Mouse (Mus musculus) Patski (cell line): ENCODE measurements at regions not wholly inside any gene's neighbourhood (a gene's known extent, or its start where the extent isn't known, plus 50 kb on each side); places are given as distances from the start of the nearest gene placed in this dataset.

ENCODE experiments used
- ATAC-seq: fragments of 100-300 bp; one replicate; pipeline ENCODE4 v1.8.0; 2021
- CTCF ChIA-PET: fragments of 350-600 bp; sonication (Branson Sonifier 250); formaldehyde crosslinking; loops from one replicate; lab custom pipeline; 2022; ENCODE audit warnings: inconsistent platforms; lab: Charles Lee
- POLR2A ChIA-PET: fragments of 350-600 bp; sonication (Branson Sonifier 250); formaldehyde crosslinking; loops from one replicate; lab custom pipeline; 2022; ENCODE audit warnings: antibody characterized with exemption, inconsistent platforms; lab: Charles Lee
- DNase-seq: peaks from one replicate; pipeline ENCODE4 v3.0.0-alpha.2; 2011; ENCODE audit warnings: low read depth, low spot score
- H3K27me3 ChIP-seq: fragments of 371-371 bp; one replicate; pipeline ENCODE4 v1.5.1; 2021
- CTCF ChIP-seq: fragments of 100-300 bp; IDR thresholded peaks from one replicate; pipeline ENCODE4 v1.5.1; 2021
- in situ Hi-C: fragments of 300-500 bp; cut with MboI; formaldehyde crosslinking; loops from 3 replicates; pipeline ENCODE4 v1.11.1; 2018; ENCODE audit warnings: low pct_unique_long_range_greater_than_20kb, mixed read lengths

GRCm38 (mm10) chr17:43166091-43166490 lies 104.0 kb upstream of the Adgrf1 start:
- ChIA-PET POLR2A (no interaction called here), CTCF (no interaction called here)
- TF ChIP-seq CTCF: no peak
- no peaks in the 10 kb centered on the region for H3K27me3 ChIP-seq
- DNase-seq: no peak
- in situ Hi-C loops: no loop called here
- ATAC-seq: no peak

- DNase-seq (no peak), ATAC-seq (no peak)
- in situ Hi-C loops: no loop called here
- TF ChIP-seq CTCF: no peak
- ChIA-PET CTCF (no interaction called here), POLR2A (no interaction called here)
- no peaks in the 10 kb centered on the region for H3K27me3 ChIP-seq
These were observed 100.7 kb upstream of the Adgrf1 start for GRCm38 (mm10) chr17:43169435-43169834.

DNA sequence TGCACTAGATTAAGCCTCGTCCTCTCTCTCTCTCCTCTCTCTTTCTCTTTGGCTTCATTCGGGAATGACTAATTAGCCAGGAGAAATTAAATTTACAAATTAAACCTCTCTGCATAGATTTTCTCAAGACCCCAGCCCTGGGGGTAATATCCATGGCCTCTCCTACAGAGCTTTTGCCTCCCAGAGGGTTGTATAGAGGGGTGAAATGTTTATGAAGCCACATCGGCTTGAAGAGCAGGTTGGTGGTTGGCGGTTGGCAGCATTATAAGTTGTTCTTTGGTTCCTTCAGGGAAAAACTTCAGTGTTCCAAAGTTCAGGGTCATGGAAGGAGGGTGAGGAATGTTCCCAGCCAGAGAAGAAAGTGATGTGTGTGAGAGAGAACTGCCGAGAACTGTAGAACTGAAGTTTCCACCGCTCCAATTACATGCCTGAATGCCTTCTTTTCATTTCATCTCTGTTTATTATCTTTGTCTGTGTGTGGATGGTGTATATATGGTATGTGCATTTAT lies 97.4 kb upstream of the Adgrf1 start:
- ChIA-PET CTCF (interaction anchor here (0.9 kb wide), 1 partner anchor 72 kb away, joined by 3 read pairs; no protein-coding TSS in a partner anchor), POLR2A (no interaction called here)
- ATAC-seq (no peak), DNase-seq (no peak)
- in situ Hi-C loops: no loop called here
- no peak for TF ChIP-seq CTCF
- H3K27me3 ChIP-seq: no peaks in the 10 kb centered on the region

DNA sequence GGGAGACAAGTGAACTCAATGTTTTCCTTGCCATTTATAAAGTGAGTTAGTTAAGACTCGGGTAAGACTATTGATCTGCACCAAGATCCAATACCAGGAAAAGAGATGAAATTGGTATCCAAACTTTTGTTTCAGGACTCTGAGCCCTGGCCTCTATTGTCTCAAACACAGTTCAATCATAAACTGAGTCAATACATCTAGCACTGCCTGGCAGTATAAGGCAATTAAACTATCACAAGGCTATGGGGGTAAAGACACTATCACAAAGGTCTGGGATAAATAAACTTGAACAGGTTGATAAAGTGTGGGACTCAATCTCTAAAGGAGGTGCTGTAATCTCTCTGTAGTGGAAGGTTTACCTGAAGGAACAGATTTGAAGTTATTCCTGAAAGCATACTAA lies 95.3 kb upstream of the Adgrf1 start:
- DNase-seq (no peak), ATAC-seq (no peak)
- TF ChIP-seq CTCF: no peak
- ChIA-PET POLR2A (no interaction called here), CTCF (no interaction called here)
- in situ Hi-C loops: no loop called here
- no peaks in the 10 kb centered on the region for H3K27me3 ChIP-seq

GRCm38 (mm10) chr17:43177244-43177643 lies 92.9 kb upstream of the Adgrf1 start:
- CTCF ChIA-PET: interaction anchor here (1.1 kb wide), 1 partner anchor 32 kb away, joined by 3 read pairs; no protein-coding TSS in a partner anchor
- no peak for DNase-seq
- ATAC-seq: no peak

DNA sequence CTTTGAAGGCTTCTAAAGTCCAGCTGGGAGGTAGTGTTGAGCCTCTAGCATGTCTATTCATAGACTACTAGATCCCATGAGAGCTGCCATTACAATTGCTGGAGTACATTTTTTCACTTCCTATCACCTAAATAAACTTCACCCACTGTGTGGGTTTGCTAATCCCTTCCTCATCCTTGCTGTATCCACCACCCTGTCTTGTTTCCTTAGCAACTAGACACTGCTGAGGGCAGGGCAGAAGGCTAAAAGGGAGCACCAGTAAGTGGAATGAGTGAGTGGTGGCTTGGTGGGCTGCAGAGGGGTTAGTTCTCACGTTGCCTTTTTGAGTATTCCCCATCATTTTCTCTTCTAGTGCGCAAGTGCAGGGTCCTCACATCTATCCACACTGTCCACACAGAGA lies 80.1 kb upstream of the Adgrf1 start:
- TF ChIP-seq CTCF: no peak

More at GRCm38 (mm10) chr17:43177244-43177643, 92.9 kb upstream of the Adgrf1 start:
- POLR2A ChIA-PET: no interaction called here
- in situ Hi-C loops: no loop called here
- no peak for TF ChIP-seq CTCF
- H3K27me3 ChIP-seq: no peaks in the 10 kb centered on the region

DNA sequence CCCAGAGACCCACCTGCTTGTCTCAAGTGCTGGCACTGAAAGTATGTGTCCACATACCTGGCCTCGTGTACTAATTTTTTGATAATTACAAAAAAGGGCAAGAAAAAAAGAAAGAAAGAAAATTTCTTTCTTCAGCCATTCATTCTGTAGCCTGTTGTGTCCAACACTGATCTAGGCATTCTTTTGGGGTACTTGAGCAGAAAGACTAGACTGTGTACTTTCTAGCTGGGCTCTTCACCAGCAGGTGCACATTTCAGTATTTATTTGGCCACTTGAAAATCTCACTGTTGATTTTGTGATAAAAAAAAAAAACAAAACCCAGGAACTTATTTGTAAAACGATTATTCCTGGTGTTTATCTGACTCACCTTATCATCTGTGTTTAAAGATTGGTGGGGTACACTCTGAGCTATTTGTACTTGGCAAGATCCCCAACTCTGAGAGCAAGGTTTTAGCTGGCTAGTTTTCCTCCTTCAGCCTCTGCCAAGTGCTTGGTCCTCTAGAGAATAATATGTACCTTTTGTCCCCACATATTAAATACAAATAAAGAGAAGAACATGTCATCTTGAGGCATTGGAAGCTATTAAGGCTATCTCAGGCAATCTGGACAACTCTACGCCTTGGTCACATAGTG lies 79.2 kb upstream of the Adgrf1 start:
- in situ Hi-C loops: no loop called here
- ChIA-PET POLR2A (interaction anchor here (0.5 kb wide), 1 partner anchor 23 kb away, joined by 3 read pairs; no protein-coding TSS in a partner anchor), CTCF (interaction anchor here (0.8 to 1.2 kb wide), 4 partner anchors 10 to 379 kb away, joined by 3 read pairs; no protein-coding TSS in a partner anchor)
- no peak for ATAC-seq
- no peak for DNase-seq
- H3K27me3 ChIP-seq: no peaks in the 10 kb centered on the region
- TF ChIP-seq CTCF: no peak

More for the DNA sequence above, 80.1 kb upstream of the Adgrf1 start:
- ChIA-PET POLR2A (no interaction called here), CTCF (no interaction called here)
- ATAC-seq (no peak), DNase-seq (no peak)
- no peaks in the 10 kb centered on the region for H3K27me3 ChIP-seq
- in situ Hi-C loops: no loop called here

GRCm38 (mm10) chr17:43197232-43197631 lies 72.9 kb upstream of the Adgrf1 start:
- DNase-seq: no peak
- in situ Hi-C loops: no loop called here
- ChIA-PET CTCF (no interaction called here), POLR2A (no interaction called here)
- no peaks in the 10 kb centered on the region for H3K27me3 ChIP-seq
- TF ChIP-seq CTCF: no peak
- ATAC-seq: no peak

GRCm38 (mm10) chr17:43200832-43201231 lies 69.3 kb upstream of the Adgrf1 start:
- H3K27me3 ChIP-seq: no peaks in the 10 kb centered on the region
- ATAC-seq (no peak), DNase-seq (no peak)
- TF ChIP-seq CTCF: no peak
- POLR2A ChIA-PET: interaction anchor here (1.1 to 1.3 kb wide), 2 partner anchors 8 to 162 kb away, joined by 4 to 7 read pairs; no protein-coding TSS in a partner anchor
- CTCF ChIA-PET: interaction anchor here (1.0 kb wide), 1 partner anchor 10 kb away, joined by 3 read pairs; no protein-coding TSS in a partner anchor
- in situ Hi-C loops: no loop called here

DNA sequence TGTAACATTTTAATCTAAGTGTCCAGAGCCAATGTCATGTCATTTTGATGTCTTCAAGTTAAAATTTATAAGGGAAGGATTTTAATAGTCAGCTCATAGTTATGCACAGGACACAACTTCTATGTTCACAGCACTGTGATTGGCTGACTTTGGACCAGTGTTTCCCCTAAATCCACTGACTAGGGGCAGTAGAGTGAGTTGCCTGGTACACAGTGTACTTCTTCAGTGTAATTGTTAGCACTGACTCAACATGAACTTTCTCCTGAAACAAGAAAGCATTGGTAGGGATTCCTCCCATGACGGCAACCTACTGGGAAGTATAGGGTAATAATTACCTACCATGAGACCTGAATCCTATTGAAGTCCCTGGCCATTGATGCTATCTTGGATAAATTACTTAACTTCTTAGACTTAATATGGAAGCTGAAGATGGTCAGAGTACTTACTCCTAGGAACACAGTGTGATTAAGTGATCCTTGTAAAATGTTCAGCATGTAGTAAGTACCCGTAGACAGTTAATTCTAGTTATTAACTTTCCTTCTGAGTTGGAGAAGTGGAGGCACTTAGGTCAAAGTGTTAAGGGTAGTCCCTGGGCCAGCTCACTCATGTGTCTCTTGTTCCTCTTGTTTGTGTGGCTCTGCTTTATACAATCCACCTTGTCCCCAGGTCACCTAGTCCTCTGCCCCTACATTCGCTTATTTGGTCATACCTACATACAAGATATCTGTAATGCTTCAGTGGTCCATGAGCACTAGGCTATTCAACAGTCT lies 63.2 kb upstream of the Adgrf1 start:
- ATAC-seq (no peak), DNase-seq (no peak)
- POLR2A ChIA-PET: no interaction called here
- CTCF ChIA-PET: interaction anchor here (0.9 to 1.5 kb wide), 3 partner anchors 9 to 19 kb away, joined by 3 to 5 read pairs (median 3); no protein-coding TSS in a partner anchor
- in situ Hi-C loops: no loop called here
- H3K27me3 ChIP-seq: no peaks in the 10 kb centered on the region
- no peak for TF ChIP-seq CTCF
